Mouse (Mus musculus) layer of hippocampus, adult 6 months (tissue): ENCODE results near the gene Vmn1r66. TPM values are rescaled to one million over a fixed set of nuclear protein-coding genes. Genes with fewer than 3 reads are reported as not detected.

Experiments
- long read RNA-seq, 2 experiments: library from polyadenylated mRNA; unstranded; transcript quantifications; one replicate each; pipeline ENCODE4 v2.0.0; 2019 to 2020
- polyA plus RNA-seq: library from polyadenylated mRNA; unstranded; fragments of <200 nt; fragmentation: Nextera tagmentation; gene quantifications from 2 replicates; pipeline ENCODE4 v1.2.3, GENCODE M21; 2021

Vmn1r66 gene
- not detected in 2 replicates for polyA plus RNA-seq
- long read RNA-seq, experiment 1 = 0 reads
- long read RNA-seq, experiment 2 = 0 reads

GRCm38 (mm10) chr7:10277906-10278305 is at the start of gene Vmn1r66:
TSS of gene Vmn1r66 (minus strand) at chr7:10278006.

Other genes starting within 250 kb of the Vmn1r66 start
- not detected in 2 replicates for gene Vmn2r50, start 224.7 kb downstream of the Vmn1r66 start, polyA plus RNA-seq
- gene Vmn2r51, start 172.3 kb downstream of the Vmn1r66 start, polyA plus RNA-seq = not detected in 2 replicates
- gene Vmn2r52, start 101.4 kb downstream of the Vmn1r66 start, polyA plus RNA-seq = not detected in 2 replicates
- gene Vmn1r67, start 165.3 kb upstream of the Vmn1r66 start, polyA plus RNA-seq = not detected in 2 replicates
- gene Zik1, start 217.4 kb upstream of the Vmn1r66 start, polyA plus RNA-seq = 5.0 and 5.4 TPM in 2 replicates